Mouse (Mus musculus) thymus, adult 2 months (tissue): ENCODE measurements around the gene Brix1.

Experiments
- CTCF ChIP-seq: fragments of 200-500 bp; IDR thresholded peaks from 2 replicates; pipeline ENCODE4 v1.5.1; 2012; ENCODE audit warnings: mild to moderate bottlenecking, control low read depth, low read length, moderate library complexity, borderline replicate concordance; ENCODE audit not compliant: control insufficient read depth, poor library complexity, insufficient read depth; ENCODE audit errors: extremely low read depth
- POLR2A ChIP-seq: fragments of 200-500 bp; IDR thresholded peaks from 2 replicates; pipeline ENCODE4 v1.6.1; 2012; ENCODE audit warnings: mild to moderate bottlenecking, low read length, control low read depth, moderate library complexity; ENCODE audit not compliant: control insufficient read depth, poor library complexity, insufficient read depth; ENCODE audit errors: extremely low read depth

DNA sequence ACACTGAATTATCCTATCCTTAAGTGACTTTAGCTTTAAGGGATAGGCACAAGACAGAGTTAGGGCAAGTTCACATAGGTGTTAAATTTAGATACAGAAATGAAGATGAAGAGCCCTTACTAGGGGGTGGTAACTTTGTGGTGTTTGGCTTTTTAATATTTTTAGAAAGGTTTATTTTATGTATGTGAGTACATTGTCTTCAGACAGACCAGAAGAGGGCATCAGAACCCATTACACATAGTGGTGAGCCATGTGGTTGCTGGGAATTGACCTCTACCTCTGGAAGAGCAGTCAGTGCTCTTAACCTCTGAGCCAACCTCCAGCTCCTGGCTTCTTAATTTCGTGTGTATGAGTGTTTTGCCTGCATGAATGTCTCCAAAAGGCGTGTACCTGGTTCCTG lies 1.5 kb upstream of the Brix1 start:
- TF ChIP-seq CTCF (no peak), POLR2A (no peak)
